Mouse (Mus musculus): ENCODE data around the gene Atp5l. TPM values are rescaled to one million over a fixed set of nuclear protein-coding genes. Genes with fewer than 3 reads are reported as not detected.

The Atp5l gene
- polyA plus RNA-seq, 1 experiment from 2014 or later = 555 TPM

Other genes with a start within 250 kb of the Atp5l start
- not detected in 2 replicates for gene Treh, start 247.5 kb downstream of the Atp5l start, polyA plus RNA-seq (2014; fragmentation: Nextera tagmentation; extraction: Ambion mirVana)
- 44.3 and 47.7 TPM in 2 replicates for gene Phldb1, start 185.5 kb downstream of the Atp5l start, polyA plus RNA-seq (2014; fragmentation: Nextera tagmentation; extraction: Ambion mirVana)
- 211 and 214 TPM in 2 replicates for gene Arcn1, start 152.9 kb downstream of the Atp5l start, polyA plus RNA-seq (2014; fragmentation: Nextera tagmentation; extraction: Ambion mirVana)
- 144 and 145 TPM in 2 replicates for gene Ift46, start 152.8 kb downstream of the Atp5l start, polyA plus RNA-seq (2014; fragmentation: Nextera tagmentation; extraction: Ambion mirVana)
- 3.1 and 3.3 TPM in 2 replicates for gene Tmem25, start 121.4 kb downstream of the Atp5l start, polyA plus RNA-seq (2014; fragmentation: Nextera tagmentation; extraction: Ambion mirVana)
- gene Ttc36, start 117.7 kb downstream of the Atp5l start, polyA plus RNA-seq (2014; fragmentation: Nextera tagmentation; extraction: Ambion mirVana) = not detected in 2 replicates
- 13.4 and 13.5 TPM in 2 replicates for gene Kmt2a, start 39.4 kb downstream of the Atp5l start, polyA plus RNA-seq (2014; fragmentation: Nextera tagmentation; extraction: Ambion mirVana)
- 38.2 and 38.3 TPM in 2 replicates for gene Ube4a, start 44.9 kb upstream of the Atp5l start, polyA plus RNA-seq (2014; fragmentation: Nextera tagmentation; extraction: Ambion mirVana)
- gene Cd3g, start 59.7 kb upstream of the Atp5l start, polyA plus RNA-seq (2014; fragmentation: Nextera tagmentation; extraction: Ambion mirVana) = not detected in 2 replicates
- not detected in 2 replicates for gene Cd3d, start 61.0 kb upstream of the Atp5l start, polyA plus RNA-seq (2014; fragmentation: Nextera tagmentation; extraction: Ambion mirVana)
- gene Cd3e, start 88.9 kb upstream of the Atp5l start, polyA plus RNA-seq (2014; fragmentation: Nextera tagmentation; extraction: Ambion mirVana) = not detected in 2 replicates
- gene Mpzl2, start 119.1 kb upstream of the Atp5l start, polyA plus RNA-seq (2014; fragmentation: Nextera tagmentation; extraction: Ambion mirVana) = 3.7 and 3.9 TPM in 2 replicates
- 1.8 and 1.9 TPM in 2 replicates for gene Mpzl3, start 134.4 kb upstream of the Atp5l start, polyA plus RNA-seq (2014; fragmentation: Nextera tagmentation; extraction: Ambion mirVana)
- gene Jaml, start 158.4 kb upstream of the Atp5l start, polyA plus RNA-seq (2014; fragmentation: Nextera tagmentation; extraction: Ambion mirVana) = 0.09 and 0.99 TPM in 2 replicates
- 3.4 and 4.4 TPM in 2 replicates for gene Scn2b, start 197.0 kb upstream of the Atp5l start, polyA plus RNA-seq (2014; fragmentation: Nextera tagmentation; extraction: Ambion mirVana)
- 0.12 TPM in 2 replicates for gene Scn4b, start 217.7 kb upstream of the Atp5l start, polyA plus RNA-seq (2014; fragmentation: Nextera tagmentation; extraction: Ambion mirVana)

Data from neural tube, embryonic 11.5 days (tissue).